Mouse (Mus musculus) forebrain, embryonic 12.5 days (tissue): ENCODE results near the gene Acvr1b. TPM values are rescaled to one million over a fixed set of nuclear protein-coding genes. Genes with fewer than 3 reads are reported as not detected.
A peak's percentile ranks its signal among the peaks of the same experiment; 100 is the strongest.

Experiments
- ATAC-seq: fragments of 200-750 bp; cut with Nextera tagmentation; 2 replicates; pipeline ENCODE4 v1.8.0; 2017; ENCODE audit warnings: moderate TSS enrichment; ENCODE audit not compliant: low FRiP score
- H3K27ac ChIP-seq: fragments of 300-500 bp; sonication (generic); 2 replicates; pipeline ENCODE4 v1.5.1; 2016; ENCODE audit warnings: mild to moderate bottlenecking
- H3K27me3 ChIP-seq: fragments of 300-500 bp; sonication (generic); 2 replicates; pipeline ENCODE4 v1.6.1; 2016; ENCODE audit warnings: mild to moderate bottlenecking
- H3K36me3 ChIP-seq: fragments of 300-500 bp; sonication (generic); replicated peaks from 2 replicates; pipeline ENCODE4 v1.6.1; 2016; ENCODE audit warnings: mild to moderate bottlenecking
- H3K4me1 ChIP-seq: fragments of 300-500 bp; sonication (generic); 2 replicates; pipeline ENCODE4 v1.6.1; 2016
- H3K4me2 ChIP-seq: fragments of 300-500 bp; sonication (generic); 2 replicates; pipeline ENCODE4 v1.6.1; 2016; ENCODE audit warnings: mild to moderate bottlenecking, moderate library complexity
- H3K4me3 ChIP-seq: fragments of 300-500 bp; sonication (generic); replicated peaks from 2 replicates; pipeline ENCODE4 v1.5.1; 2016; ENCODE audit warnings: mild to moderate bottlenecking
- H3K9ac ChIP-seq: fragments of 300-500 bp; sonication (generic); 2 replicates; pipeline ENCODE4 v1.6.1; 2016; ENCODE audit warnings: mild to moderate bottlenecking
- H3K9me3 ChIP-seq: fragments of 300-500 bp; sonication (generic); 2 replicates; pipeline ENCODE4 v1.6.1; 2016
- WGBS: fragments of 180-500 bp; shearing (Covaris S2); methylation state at CpG from one replicate; pipeline ENCODE4 v1.1.7; 2016; 5-methylcytosine and 5-hydroxymethylcytosine counted together
- polyA plus RNA-seq: library from polyadenylated mRNA; unstranded; fragments of >200 nt; fragmentation: Nextera tagmentation; extraction: Ambion mirVana; gene quantifications from 2 replicates; pipeline ENCODE4 v1.2.1, GENCODE M21; 2016

Gene Acvr1b
- polyA plus RNA-seq, 1 experiment from 2014 or later: 18.4 TPM

- Histone ChIP-seq H3K36me3 (no peaks in the 10 kb centered on the region), H3K27ac (no peak overlapping the region), H3K4me1 (peaks cover 24% of the 10 kb centered on the region), H3K27me3 (peaks cover 24% of the 10 kb centered on the region; the same call in 1 of the 2 replicates), H3K9me3 (no peaks in the 10 kb centered on the region), H3K9ac (no peak overlapping the region), H3K4me3 (no peak overlapping the region), H3K4me2 (no peak overlapping the region)
- no peak for ATAC-seq
- WGBS: 61% methylated on average over 8 of the region's 8 CpGs
Observed at GRCm38 (mm10) chr15:101239821-101240220, 66.0 kb downstream of the Acvr1b start.

GRCm38 (mm10) chr15:101240799-101241204 lies 66.9 kb downstream of the Acvr1b start:
- H3K9ac ChIP-seq: no peak overlapping the region
- ATAC-seq: peak; percentile 45
- no peaks in the 10 kb centered on the region for H3K36me3 ChIP-seq
- no peaks in the 10 kb centered on the region for H3K9me3 ChIP-seq
- peak overlapping the region; percentile 34; the same call in 1 of the 2 replicates for H3K4me2 ChIP-seq
- peak overlapping the region; percentile 10; the same call in 1 of the 2 replicates for H3K4me3 ChIP-seq
- 15% methylated on average over 10 of the region's 10 CpGs for WGBS
- H3K27me3 ChIP-seq: peaks cover 16% of the 10 kb centered on the region; the same call in 1 of the 2 replicates
- no peak overlapping the region for H3K27ac ChIP-seq
- H3K4me1 ChIP-seq: peaks cover 17% of the 10 kb centered on the region

GRCm38 (mm10) chr15:101241236-101241635 lies 67.4 kb downstream of the Acvr1b start:
- H3K4me1 ChIP-seq: peaks cover 16% of the 10 kb centered on the region
- H3K9me3 ChIP-seq: no peaks in the 10 kb centered on the region
- H3K27me3 ChIP-seq: peaks cover 12% of the 10 kb centered on the region; the same call in 1 of the 2 replicates
- 69% methylated on average over 9 of the region's 9 CpGs for WGBS
- no peak overlapping the region for H3K4me2 ChIP-seq
- no peak overlapping the region for H3K27ac ChIP-seq
- no peak overlapping the region for H3K9ac ChIP-seq
- no peak for ATAC-seq
- no peak overlapping the region for H3K4me3 ChIP-seq
- no peaks in the 10 kb centered on the region for H3K36me3 ChIP-seq

- H3K9ac ChIP-seq: no peak overlapping the region
- no peak overlapping the region for H3K4me3 ChIP-seq
- ATAC-seq: no peak
- H3K27ac ChIP-seq: no peak overlapping the region
- no peaks in the 10 kb centered on the region for H3K9me3 ChIP-seq
- H3K4me1 ChIP-seq: peaks cover 19% of the 10 kb centered on the region
- WGBS: 83% methylated on average over 9 of the region's 9 CpGs
- H3K36me3 ChIP-seq: no peaks in the 10 kb centered on the region
- peaks cover 12% of the 10 kb centered on the region; the same call in 1 of the 2 replicates for H3K27me3 ChIP-seq
- H3K4me2 ChIP-seq: no peak overlapping the region
Observed at GRCm38 (mm10) chr15:101241853-101242252, 68.0 kb downstream of the Acvr1b start.

- H3K9ac ChIP-seq: no peak overlapping the region
- no peak overlapping the region for H3K4me2 ChIP-seq
- H3K4me1 ChIP-seq: peaks cover 22% of the 10 kb centered on the region
- peaks cover 12% of the 10 kb centered on the region; the same call in 1 of the 2 replicates for H3K27me3 ChIP-seq
- no peaks in the 10 kb centered on the region for H3K36me3 ChIP-seq
- no peak overlapping the region for H3K4me3 ChIP-seq
- H3K9me3 ChIP-seq: no peaks in the 10 kb centered on the region
- no peak overlapping the region for H3K27ac ChIP-seq
- no peak for ATAC-seq
- WGBS: 14% methylated on average over 8 of the region's 8 CpGs
Observed at GRCm38 (mm10) chr15:101242645-101243044, 68.8 kb downstream of the Acvr1b start.

- no peak overlapping the region for H3K27ac ChIP-seq
- H3K27me3 ChIP-seq: peaks cover under 1% of the 10 kb centered on the region; the same call in 1 of the 2 replicates
- H3K9me3 ChIP-seq: no peaks in the 10 kb centered on the region
- no peak overlapping the region for H3K4me2 ChIP-seq
- no peaks in the 10 kb centered on the region for H3K36me3 ChIP-seq
- no peak overlapping the region for H3K9ac ChIP-seq
- no peak overlapping the region for H3K4me3 ChIP-seq
- H3K4me1 ChIP-seq: peaks cover 16% of the 10 kb centered on the region
- WGBS: 74% methylated on average over 3 of the region's 3 CpGs
- no peak for ATAC-seq
Observed at GRCm38 (mm10) chr15:101244012-101244411, 70.1 kb downstream of the Acvr1b start.

- Histone ChIP-seq H3K4me2 (peak overlapping the region; percentile 71), H3K27ac (peak overlapping the region; percentile 77), H3K9me3 (no peaks in the 10 kb centered on the region), H3K4me1 (peaks cover 10% of the 10 kb centered on the region), H3K9ac (peak overlapping the region; percentile 51), H3K4me3 (peak overlapping the region; percentile 46), H3K36me3 (no peaks in the 10 kb centered on the region), H3K27me3 (no peaks in the 10 kb centered on the region)
- ATAC-seq: peak; percentile 99
- WGBS: 3% methylated on average over 53 of the region's 56 CpGs
Observed at GRCm38 (mm10) chr15:101246231-101247154, 72.6 kb downstream of the Acvr1b start.

- H3K27me3 ChIP-seq: 0 out of 2 replicates have a peak, but pooled peaks cover 3% of the 10 kb centered on the region
- H3K4me2 ChIP-seq: peak overlapping the region; percentile 71; the same call in 1 of the 2 replicates
- WGBS: 93% methylated on average over 1 of the region's 1 CpGs
- no peak for ATAC-seq
- H3K36me3 ChIP-seq: no peaks in the 10 kb centered on the region
- H3K4me1 ChIP-seq: peaks cover 10% of the 10 kb centered on the region
- 0 out of 2 replicates have a peak overlapping the region, but pooled peaks have one; percentile 51 for H3K9ac ChIP-seq
- no peaks in the 10 kb centered on the region for H3K9me3 ChIP-seq
- H3K27ac ChIP-seq: 0 out of 2 replicates have a peak overlapping the region, but pooled peaks have one; percentile 77
- H3K4me3 ChIP-seq: no peak overlapping the region
Observed at GRCm38 (mm10) chr15:101247155-101247498, 73.3 kb downstream of the Acvr1b start.

GRCm38 (mm10) chr15:101248029-101248710 lies 74.3 kb downstream of the Acvr1b start:
- no peaks in the 10 kb centered on the region for H3K36me3 ChIP-seq
- H3K27me3 ChIP-seq: peaks cover 9% of the 10 kb centered on the region
- no peak overlapping the region for H3K4me2 ChIP-seq
- H3K9me3 ChIP-seq: no peaks in the 10 kb centered on the region
- H3K4me3 ChIP-seq: no peak overlapping the region
- no peak for ATAC-seq
- no peak overlapping the region for H3K27ac ChIP-seq
- WGBS: 61% methylated on average over 5 of the region's 5 CpGs
- H3K4me1 ChIP-seq: peaks cover 10% of the 10 kb centered on the region
- H3K9ac ChIP-seq: no peak overlapping the region

GRCm38 (mm10) chr15:101250220-101250800 lies 76.4 kb downstream of the Acvr1b start:
- Histone ChIP-seq H3K27ac (no peak overlapping the region), H3K4me1 (peaks cover 21% of the 10 kb centered on the region), H3K4me3 (no peak overlapping the region), H3K9ac (no peak overlapping the region), H3K9me3 (no peaks in the 10 kb centered on the region), H3K36me3 (no peaks in the 10 kb centered on the region), H3K27me3 (peaks cover 14% of the 10 kb centered on the region), H3K4me2 (no peak overlapping the region)
- no peak for ATAC-seq
- 81% methylated on average over 9 of the region's 9 CpGs for WGBS

GRCm38 (mm10) chr15:101251930-101252329 lies 78.1 kb downstream of the Acvr1b start:
- no peaks in the 10 kb centered on the region for H3K36me3 ChIP-seq

GRCm38 (mm10) chr15:101252614-101253013 lies 78.7 kb downstream of the Acvr1b start:
- peaks cover 19% of the 10 kb centered on the region for H3K27me3 ChIP-seq
- H3K4me2 ChIP-seq: no peak overlapping the region
- H3K9ac ChIP-seq: no peak overlapping the region
- H3K4me1 ChIP-seq: peaks cover 11% of the 10 kb centered on the region
- no peak overlapping the region for H3K4me3 ChIP-seq
- H3K27ac ChIP-seq: no peak overlapping the region
- WGBS: 89% methylated on average over 6 of the region's 6 CpGs
- no peaks in the 10 kb centered on the region for H3K36me3 ChIP-seq
- H3K9me3 ChIP-seq: no peaks in the 10 kb centered on the region
- no peak for ATAC-seq

More at GRCm38 (mm10) chr15:101251930-101252329, 78.1 kb downstream of the Acvr1b start:
- 89% methylated on average over 5 of the region's 5 CpGs for WGBS
- H3K4me2 ChIP-seq: no peak overlapping the region
- no peak overlapping the region for H3K27ac ChIP-seq
- no peak overlapping the region for H3K4me3 ChIP-seq
- peaks cover 19% of the 10 kb centered on the region for H3K27me3 ChIP-seq
- peaks cover 13% of the 10 kb centered on the region for H3K4me1 ChIP-seq
- ATAC-seq: no peak
- no peak overlapping the region for H3K9ac ChIP-seq
- H3K9me3 ChIP-seq: no peaks in the 10 kb centered on the region
